Mouse (Mus musculus) adrenal gland, adult (tissue): ENCODE results near the gene Ehbp1l1.

ENCODE experiments used
- DNase-seq, 2 experiments: peaks; one replicate each; pipeline ENCODE4 v3.0.0; 2022 to 2023; ENCODE audit warnings: low spot score in 1 of 2; ENCODE audit not compliant: inconsistent age in 2 of 2

Ehbp1l1 gene

DNA sequence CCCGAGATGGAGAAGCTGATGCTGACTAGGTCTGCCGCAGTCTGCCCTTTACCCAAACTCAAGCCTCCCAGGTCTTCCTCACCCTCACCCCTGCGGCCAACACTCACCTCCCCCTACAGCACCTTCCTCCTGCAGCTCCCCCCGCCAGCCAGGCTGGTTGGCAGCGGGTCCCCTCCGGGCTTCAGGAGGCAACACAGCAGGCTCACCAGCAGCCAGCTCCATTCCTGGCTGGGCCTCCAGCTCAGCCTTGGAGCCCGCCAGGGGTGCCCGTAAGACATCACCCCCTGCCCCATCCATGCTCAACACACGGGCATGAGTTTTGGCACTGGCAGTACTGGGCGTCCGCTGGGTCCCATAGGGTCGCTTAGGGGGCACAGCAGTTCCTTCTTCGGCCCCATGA is 41.1 kb downstream of the Ehbp1l1 start:
- no peak for DNase-seq

DNA sequence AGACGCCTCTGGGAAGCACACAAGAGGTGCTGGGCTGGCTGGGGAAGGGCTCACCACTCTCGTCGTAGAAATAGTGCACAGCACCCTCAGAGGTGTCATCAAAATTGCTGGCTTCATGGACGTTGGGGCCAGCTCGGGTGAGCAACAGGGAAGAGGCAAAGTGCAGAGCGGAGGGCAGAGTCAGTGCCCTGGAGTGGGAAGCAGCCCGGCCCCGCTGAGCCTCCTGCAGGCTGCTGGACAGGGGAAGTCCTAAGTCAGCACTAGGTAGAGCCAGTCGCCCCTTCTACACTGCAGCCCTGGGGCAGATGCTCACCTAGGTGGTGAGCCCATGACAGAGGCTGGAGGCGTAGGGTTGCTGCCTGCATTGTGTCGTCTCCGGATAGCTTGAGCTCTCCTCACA is 41.9 kb downstream of the Ehbp1l1 start:
- no peak for DNase-seq

DNA sequence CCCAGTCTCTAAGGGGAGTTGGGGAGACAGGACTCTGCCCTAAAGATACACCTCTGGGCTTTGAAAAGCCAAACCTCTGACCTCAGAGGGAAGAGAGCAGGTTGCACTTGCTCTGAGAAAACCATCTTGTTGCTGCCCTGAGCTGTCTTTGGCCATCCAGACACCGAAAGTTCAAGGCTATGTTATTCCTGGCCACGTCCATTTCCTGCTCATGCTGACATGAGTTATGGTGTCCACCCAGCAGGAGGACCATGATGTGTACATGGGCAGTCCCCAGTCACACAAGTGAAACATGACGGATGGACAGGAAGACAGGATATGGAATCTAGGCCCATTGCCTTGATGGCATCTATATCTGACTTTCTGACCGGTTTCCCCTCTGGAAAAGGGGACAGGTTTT is 45.7 kb downstream of the Ehbp1l1 start:
- DNase-seq: peak; percentile 80 to 88

DNA sequence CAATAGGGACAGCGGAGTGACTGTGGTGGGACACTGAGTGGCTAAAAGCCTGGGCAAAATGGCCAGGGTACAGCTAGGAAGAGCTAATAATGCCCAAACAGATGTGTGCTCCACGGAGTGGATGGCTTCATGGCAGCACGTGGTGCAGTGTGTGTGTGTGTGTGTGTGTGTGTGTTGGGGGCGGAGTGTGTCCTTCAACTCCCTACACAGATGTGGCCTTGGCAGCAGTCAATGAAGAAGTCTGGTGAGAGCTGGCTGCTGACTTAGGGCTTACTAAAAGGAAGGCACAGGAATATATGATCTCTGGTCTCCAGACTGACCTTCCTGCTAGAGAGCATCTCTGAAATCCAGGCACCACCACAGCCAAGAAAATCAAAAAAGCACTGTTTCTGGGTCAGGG is 57.7 kb downstream of the Ehbp1l1 start:
- peak in 1 of 2 experiments; percentile 71 for DNase-seq

DNA sequence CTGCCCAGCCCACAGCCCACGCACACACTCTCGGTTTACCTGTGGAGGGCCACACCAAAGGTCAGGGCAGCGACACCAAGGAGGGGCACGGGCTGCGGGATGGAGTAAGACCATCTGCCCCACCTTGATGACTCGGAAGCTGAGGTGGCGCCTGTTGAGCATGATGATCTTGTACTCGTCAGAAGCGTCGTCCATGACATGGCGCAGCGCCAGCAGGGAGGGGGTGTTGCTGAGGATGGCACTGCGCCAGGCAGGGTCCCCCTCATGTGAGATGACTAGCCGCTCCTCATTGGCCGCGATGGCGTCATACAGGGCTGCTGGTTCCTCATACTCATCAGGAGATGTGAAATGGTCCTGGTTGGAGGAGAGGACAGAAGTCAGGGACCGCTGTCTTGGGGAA is 59.7 kb downstream of the Ehbp1l1 start:
- DNase-seq: no peak

DNA sequence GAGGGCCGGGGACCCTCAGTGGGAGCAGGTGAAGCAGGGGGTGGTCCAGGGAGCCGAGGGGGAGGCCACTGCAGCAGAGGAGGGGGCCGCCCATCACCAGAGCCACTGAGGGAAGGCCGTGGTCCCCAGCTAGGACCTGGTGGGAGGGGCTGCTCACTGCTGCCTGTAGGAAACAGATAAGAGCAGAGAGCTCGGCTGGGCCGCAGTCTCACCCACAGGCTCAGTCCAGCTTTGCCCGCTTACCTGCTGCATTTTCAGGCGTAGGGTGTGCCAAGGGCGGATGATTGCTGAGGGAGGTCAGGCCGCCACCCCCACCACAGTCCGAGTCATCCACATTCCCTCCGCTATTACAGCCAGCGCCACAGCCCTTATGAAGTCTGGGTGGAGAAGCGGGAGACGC is 60.7 kb downstream of the Ehbp1l1 start:
- DNase-seq: no peak

DNA sequence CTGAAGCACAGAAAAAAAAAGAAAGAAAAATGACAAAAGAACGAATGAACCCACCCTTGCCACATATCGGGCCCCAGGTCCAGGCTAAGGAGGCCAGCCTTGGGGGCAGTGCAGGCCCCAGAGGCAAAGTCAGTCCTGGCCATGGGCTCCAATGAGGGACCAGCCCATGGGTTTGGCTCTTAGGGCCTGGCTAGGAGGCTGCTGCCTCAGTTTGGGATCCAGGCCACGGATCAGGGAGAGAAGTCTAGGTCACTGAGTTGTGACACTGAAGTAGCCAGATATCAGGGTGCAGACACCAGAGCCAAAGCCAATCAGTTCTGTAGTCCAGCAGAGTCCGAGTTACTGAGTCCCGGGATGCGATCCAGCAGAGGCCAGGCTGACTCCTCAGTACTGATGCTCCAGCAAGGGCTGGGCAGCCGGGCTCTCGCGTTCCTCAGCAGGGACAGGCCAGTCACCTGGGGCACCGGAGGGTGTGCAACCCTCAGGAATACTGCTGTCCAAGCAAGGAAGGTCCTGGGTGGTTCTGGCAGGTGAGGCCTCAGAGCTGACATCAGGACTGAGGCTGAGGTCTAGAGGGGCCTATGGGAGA is 61.4 kb downstream of the Ehbp1l1 start:
- DNase-seq: no peak

DNA sequence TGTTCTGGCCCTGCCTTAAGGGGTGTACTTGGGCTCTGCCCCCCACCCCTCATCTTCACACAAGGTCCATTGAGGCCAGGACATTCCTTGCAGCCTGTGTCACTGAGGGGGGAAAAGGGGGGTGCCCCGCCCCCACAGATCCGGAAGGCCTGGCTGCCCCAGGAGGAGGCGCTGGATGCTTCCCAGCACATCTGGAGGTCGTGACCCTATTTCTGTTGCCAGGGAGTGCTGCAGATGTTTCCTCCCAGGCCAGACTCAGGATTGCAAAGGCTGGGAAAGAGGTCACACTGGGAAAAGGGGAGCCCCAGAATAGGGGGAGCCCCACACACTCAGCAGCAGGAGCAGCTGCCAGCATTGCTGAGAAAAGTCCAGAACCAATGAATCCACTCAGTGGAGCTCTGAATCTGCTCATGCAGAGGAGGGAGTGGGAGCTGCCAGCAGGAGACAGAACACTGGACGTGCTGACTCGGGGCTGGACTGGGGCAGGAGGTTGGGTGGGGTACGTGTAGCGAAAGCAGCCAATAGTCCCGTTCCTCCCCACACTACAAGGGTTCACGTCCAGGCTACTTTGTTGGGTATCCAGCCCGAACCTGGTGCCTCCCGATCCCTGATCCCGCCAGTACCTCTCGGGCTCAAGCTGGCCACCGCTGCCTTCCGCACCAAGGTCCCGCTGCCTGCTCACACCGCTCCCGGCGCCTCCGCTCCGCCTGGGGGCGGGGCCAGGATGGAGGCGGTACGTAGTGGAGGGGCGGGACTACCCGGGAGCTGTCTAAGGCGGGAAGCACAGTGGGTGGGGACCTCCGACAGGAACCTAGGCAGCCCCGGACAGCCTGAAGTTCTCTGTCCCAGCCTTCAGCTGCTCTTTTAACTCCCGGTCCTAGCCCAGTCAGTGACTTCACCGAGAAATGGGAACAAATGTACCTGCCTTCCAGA is 62.9 kb downstream of the Ehbp1l1 start, which contains the start of gene Sipa1:
Sipa1 (minus strand) TSS at position 727 of the 933 bp plus-strand sequence.
- DNase-seq: peak; percentile 97 to 99

DNA sequence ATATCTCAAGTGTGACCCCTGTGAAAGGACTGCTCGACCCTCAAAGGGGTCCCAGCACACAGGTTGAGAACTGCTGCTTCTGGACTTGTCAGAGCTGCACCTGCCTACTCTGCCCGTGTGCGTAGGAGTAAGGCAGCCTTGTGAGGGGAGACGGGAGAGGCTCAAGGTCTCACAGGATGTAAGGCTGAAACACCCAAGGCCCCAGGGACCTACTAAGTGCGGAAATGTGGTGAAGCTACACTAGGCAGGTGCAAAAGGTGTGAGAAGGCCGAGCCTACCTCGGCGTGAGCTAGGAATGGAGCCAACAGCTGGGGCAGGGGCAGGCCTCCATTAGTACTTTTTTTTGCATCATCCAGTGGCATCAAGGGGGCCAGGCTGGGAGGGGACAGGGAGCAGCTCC is 63.8 kb downstream of the Ehbp1l1 start:
- no peak for DNase-seq

DNA sequence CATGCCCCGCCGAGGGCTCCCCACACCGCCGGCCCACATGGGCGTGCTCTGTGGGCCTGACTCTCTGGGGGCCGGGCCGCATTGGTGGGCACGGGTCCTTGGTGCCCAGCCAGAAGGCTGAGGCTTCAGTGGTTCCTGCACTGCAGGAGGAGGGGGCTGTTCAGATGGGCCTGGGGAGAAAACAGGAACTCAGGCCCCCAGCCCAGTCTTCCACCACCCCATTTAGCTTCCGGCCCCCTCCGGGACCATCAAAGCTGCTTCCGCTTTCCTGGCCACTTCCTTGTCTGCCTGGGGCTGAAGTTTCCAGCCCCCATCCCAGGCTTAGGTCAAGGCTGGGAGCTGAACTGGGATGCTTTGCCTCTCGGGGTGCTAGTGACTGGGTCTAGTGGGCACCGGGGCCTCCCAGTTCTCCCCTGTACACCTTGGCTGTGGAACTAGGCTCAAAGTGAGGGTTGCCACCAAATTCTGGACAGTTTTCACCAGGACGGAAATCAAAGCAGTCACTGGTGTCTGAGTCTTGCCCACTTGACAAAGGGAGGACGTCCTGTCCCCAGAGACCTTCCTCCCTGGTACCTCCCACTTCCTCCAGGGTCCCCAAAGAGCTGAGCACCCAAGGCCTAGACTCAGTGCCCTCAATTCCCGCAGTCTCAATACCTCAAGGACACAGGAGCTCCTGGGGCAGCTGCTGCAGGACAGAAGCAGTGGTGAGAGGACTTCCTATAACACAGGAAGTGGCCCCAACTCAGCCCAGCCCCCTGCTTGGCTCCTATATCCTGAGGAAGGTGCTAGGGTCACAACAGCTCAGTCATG is 65.0 kb downstream of the Ehbp1l1 start:
- peak; percentile 54 to 79 for DNase-seq
